Mouse (Mus musculus) right cerebral cortex, postnatal 36 days (tissue): ENCODE data around the gene Trappc6a.
A peak's percentile ranks its signal among the peaks of the same experiment; 100 is the strongest.

Source experiments
- DNase-seq, 2 experiments: peaks; one replicate each; pipeline ENCODE4 v3.0.0; 2022; ENCODE audit warnings: low spot score in 2 of 2, mixed read lengths in 1 of 2

Gene Trappc6a

GRCm38 (mm10) chr7:19523757-19524419 is 15.7 kb downstream of the Trappc6a start:
- peak; percentile 48 to 59 for DNase-seq

GRCm38 (mm10) chr7:19524420-19525104 is 16.4 kb downstream of the Trappc6a start:
- DNase-seq, result no peak

DNA sequence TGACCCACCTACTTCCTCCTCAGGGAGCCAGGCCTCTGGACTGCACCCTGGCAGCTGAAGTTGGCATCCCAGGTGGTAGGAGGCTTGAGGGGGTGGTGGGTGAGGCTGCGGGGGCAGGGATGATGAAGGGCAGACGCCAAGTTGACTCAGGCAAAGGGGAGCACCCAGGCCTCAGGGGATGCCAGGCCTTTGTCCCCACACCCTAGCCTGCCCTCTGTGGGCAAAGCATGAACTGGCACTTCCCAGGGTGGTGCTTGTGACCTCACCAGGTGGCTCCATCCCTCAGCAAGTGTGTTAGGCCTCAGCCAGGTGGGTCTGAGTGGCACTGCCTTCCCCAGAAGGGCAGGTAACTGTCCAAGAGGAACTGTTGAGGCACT is 16.9 kb downstream of the Trappc6a start:
- no peak for DNase-seq

GRCm38 (mm10) chr7:19531077-19531476 is 22.9 kb downstream of the Trappc6a start:
- DNase-seq, result no peak

DNA sequence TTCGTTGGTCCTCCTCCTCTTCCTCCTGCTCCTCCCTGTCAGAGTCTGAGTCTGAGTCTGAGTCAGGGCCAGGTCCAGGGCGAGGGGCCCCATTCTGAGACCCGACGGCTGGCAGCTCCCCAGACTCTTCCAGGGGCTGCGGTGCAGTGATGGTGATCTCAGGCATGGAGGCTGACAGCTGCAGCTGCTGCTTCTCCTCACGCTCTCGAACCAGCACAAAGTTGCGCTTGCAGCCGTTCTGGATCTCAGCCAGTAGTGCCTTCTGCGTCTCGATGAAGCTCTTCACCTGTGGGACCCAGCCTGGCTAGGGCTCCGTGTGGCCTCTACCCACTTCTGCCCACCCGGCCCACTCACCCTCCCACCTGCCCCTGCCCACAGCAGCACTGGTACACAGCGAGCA is 24.0 kb downstream of the Trappc6a start:
- no peak for DNase-seq

DNA sequence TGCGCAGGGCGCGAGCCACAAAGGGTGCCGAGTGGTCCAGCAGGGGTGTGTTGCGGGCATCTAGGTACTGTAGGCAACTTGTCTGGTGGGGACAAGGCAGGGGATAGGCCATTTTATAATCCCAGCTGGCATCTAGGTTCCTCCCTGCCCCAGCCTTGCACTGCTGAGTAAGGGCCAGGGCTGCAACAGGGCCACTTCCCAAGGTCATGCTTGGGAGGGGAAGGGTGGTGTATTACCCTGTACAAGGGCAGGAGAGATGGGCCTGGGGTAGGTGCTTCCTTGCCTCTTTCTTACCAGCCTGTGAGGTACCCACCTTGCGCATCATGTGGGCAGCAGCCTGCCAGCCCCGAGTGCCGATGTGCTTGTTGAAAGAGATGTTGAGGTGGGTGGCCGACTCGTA is 26.5 kb downstream of the Trappc6a start:
- no peak for DNase-seq

DNA sequence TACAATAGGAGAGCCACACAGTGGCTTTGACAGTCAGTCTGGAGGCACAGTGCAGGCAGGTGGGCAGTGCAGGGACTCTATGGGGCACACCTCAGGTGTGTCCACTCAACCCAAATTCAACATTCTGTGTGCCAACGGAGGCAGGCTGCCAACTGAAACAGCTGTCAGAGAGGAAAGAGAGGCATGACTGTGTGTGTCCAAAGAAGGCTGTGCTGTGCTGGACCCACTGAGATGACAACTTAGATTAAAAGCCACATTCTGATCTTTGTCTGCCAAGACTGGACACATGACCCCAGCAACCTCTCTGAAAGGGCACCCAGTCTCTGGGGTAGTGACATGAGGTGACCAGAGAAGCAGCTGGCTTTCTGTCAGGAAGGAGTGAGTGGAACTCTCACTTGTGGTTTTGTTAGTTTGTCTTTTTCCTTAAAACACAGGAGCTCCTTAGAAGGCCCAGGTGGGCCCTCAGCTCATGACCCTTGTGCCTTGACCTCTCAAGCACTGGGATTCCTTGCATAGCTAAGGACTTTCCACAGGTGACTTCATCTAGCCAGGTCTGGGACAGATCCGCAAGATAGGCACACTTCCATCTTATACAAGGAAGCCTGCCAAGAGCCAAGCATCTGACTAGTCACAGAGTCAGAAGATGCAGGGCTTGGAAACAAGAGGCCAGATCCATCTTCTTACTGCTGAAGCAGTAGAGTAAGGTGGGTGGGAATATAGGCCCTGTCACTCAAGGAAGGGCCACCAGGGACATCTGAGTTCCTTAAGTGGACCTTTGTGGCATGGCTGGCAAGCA is 32.8 kb downstream of the Trappc6a start:
- DNase-seq, result no peak

- no peak for DNase-seq
Observed at GRCm38 (mm10) chr7:19541681-19542154, 33.5 kb downstream of the Trappc6a start.

GRCm38 (mm10) chr7:19542155-19542691 is 34.0 kb downstream of the Trappc6a start:
- no peak for DNase-seq

- no peak for DNase-seq
Observed at GRCm38 (mm10) chr7:19543584-19543983, 35.4 kb downstream of the Trappc6a start.

DNA sequence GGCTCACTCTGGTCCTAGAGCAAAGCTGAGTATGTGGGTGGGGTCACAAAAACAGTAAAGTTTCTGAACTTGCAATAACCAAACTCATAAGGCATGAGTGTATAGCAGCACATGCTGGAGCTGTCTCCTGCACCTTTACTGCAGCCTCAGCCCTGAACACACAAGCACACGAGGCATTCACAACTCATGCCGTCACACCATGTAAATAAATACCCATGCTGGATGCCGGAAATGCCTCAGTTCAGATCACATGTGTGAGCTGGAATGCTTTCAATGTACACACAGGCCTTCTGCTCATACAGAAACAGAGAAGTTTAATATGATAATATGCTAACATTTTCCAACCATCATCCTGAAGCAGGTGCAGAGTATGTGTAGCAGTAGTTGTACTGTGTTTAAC is 37.8 kb downstream of the Trappc6a start:
- DNase-seq, result no peak

DNA sequence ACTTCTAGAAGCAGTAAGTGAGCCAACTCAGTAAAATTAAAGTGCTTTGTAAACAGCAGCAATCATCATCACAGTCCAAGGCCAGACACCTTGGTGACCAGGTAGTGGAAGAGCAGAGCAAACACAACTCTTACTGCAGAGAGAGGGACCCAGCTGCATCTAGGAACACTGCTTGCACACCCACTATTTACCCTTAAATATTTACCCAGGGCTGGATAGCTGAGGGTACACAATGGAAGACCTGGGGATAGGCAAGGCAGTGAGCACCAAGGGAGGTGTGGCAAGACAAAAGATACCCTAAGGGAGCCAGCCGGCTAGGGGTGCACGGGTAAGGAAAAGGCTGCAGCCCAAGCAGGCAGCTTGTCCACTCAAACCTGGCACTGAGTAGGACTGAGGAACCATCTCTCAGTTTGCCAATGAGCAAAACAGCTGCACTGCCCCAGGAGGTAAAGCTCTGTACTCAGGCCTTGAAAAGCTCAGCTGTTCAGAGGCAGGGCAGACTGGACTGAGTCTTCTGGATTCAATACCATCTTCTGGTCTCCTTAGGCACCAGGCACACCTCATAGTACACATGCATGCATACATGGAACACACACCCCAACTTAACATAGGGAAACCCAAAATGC is 39.3 kb downstream of the Trappc6a start:
- no peak for DNase-seq

DNA sequence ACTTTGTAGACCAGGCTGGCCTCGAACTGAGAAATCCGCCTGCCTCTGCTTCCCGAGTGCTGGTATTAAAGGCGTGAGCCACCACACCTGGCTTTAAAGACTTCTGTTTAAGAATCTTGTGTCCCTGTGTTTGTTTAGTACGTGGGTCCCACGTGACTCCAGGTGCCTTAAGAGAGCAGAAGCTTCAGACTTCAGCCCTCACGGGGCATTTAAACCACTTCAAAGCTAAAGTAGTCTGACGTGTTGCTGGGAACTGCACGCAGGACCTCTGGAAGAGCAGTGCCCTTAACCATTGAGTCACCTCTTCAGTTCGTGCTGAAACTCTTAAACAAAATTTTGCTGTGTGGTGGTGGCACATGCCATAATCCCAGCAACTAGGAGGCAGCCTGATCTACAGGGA is 41.2 kb downstream of the Trappc6a start:
- DNase-seq, result no peak

- DNase-seq, result no peak
Observed at GRCm38 (mm10) chr7:19551634-19552033, 43.4 kb downstream of the Trappc6a start.

- DNase-seq, result no peak
Observed at GRCm38 (mm10) chr7:19552443-19552842, 44.2 kb downstream of the Trappc6a start.

GRCm38 (mm10) chr7:19554168-19554567 is 46.0 kb downstream of the Trappc6a start:
- DNase-seq, result peak; percentile 62 to 79

DNA sequence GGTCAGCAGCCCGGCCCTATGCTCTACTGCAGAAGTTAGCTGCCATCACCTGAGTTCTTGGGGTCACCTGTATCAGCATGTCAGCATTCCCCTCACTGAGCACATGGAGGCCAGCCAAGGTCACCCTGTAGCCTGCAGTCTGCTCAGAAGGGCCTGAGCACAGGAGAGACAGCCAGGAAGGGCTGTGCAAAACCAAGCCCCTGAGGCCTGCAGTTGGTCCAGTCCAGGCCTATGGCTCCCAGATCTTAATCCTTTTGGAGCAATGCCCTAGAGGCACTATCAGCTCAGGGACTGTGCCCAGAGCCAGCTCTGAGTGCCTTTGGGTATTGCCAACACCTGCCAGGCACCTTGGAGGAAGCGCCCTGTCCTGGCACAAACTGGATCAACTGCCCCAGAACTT is 48.9 kb downstream of the Trappc6a start:
- no peak for DNase-seq

DNA sequence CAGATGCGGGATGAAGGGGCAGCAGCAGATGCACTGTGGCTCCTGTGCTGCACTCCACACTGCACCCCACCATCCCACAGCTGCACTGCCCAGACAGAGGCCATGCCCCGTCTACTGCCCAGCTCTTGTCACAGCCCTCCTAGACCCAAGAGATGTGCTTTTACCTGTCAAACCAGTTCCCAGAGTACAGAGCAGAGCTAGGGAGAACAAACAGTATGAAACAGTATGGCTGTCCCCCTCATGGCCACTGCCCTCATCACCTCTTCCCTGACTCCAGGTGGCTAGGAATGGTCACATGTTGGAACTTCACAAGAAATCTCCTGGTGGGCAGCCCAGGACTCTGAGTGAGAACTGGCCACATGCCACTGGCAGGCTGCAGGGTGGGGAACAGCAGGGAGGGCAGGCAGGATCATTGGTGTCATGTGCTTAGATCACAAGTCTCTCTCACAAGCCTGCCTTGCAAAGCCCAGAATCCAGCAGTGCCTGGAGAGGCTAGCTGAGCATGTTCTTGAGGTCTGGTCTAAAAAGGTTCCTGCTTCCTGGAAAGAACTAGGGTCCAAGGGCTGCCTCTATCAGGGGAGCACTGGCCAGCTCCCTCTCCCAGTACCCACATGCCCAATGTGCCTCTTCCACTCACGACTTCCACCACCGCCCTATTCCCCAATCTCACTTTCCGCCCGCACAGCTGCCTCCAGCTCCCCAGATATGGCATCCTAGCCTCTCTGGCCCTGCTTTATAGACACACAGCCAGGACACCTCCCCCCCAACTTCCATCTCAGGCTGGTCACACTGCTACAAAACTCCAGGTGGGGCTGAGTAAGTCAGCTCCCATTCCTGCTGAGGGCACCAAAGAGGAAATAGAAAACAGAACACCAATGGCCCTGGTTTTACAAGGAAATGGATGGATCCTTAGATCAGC is 50.0 kb downstream of the Trappc6a start:
- no peak for DNase-seq

- DNase-seq, result no peak
Observed at GRCm38 (mm10) chr7:19558965-19559364, 50.8 kb downstream of the Trappc6a start.

DNA sequence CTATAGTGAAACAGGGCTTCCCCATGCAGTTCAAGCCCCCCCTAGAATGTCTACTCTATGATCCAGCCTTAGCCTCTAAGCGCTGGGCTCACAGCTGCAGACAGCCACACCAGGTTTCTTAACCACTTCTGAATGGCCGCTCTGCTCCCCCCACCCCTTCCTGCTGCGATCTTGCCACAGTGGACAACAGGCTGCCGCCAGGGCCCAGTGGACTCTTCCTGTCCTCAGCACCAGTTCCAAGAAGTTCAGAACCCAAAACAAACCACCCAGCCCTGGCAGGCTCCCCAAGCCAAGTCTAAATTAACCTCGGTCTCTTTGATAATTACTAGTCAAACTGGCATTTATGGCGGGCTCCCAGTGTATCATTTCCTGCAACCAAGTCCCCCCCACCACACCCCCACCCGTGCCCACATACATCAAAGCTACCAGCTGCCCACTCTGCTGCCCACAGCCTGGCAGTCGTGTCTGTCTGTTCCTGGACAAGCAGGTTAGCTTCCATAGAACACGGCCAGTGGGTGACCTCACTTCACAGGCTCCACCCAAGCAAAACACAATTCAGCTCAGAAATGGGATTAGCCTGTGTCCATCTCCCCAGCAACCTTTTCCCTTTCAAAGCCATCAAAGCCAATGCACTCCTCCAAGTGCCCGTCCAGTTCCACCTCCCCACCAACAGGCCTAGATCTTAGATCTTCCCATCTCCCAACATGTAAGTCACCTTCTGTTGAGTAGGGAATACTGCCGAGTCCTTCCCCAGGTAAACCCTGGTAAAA is 52.5 kb downstream of the Trappc6a start:
- DNase-seq, result no peak
